Mouse (Mus musculus): ENCODE results near the gene Nosip. TPM values are rescaled to one million over a fixed set of nuclear protein-coding genes. Genes with fewer than 3 reads are reported as not detected.
A peak's percentile ranks its signal among the peaks of the same experiment; 100 is the strongest.

Gene Nosip
- polyA plus RNA-seq, 1 experiment from 2014 or later = 31.5 TPM

DNA sequence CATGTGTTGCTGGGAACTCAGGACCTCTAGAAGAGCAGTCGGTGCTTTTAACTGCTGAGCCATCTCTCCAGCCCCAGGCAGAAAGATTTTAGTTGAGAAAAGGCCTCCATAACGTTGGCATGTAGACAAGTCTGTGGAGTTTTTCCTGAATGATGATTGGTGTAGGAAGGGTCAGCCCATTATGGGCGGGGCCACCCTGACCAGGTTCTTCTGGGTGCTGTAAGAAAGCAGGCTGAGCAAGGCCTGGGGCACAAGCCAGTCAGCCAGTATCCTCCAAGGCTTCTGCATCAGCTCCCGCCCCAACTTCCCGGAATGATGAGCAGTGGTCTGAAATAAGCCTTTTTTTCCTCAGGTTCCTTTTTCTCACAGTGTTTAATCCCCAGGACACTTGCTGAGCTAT lies 18.8 kb downstream of the Nosip start:
- Histone ChIP-seq H3K27ac (no peak overlapping the region), H3K4me2 (no peak overlapping the region), H3K27me3 (no peaks in the 10 kb centered on the region), H3K4me1 (replicated peaks) (peaks cover 36% of the 10 kb centered on the region), H3K4me3 (replicated peaks) (no peak overlapping the region), H3K9me3 (replicated peaks) (no peaks in the 10 kb centered on the region), H3K36me3 (peaks cover 24% of the 10 kb centered on the region), H3K9ac (no peak overlapping the region)
- DNase-seq (no peak), ATAC-seq (ENCODE audit: low read depth) (no peak)
- 51% methylated on average over 5 of the region's 5 CpGs for WGBS (ENCODE audit: insufficient replicate concordance)

- Histone ChIP-seq H3K27ac (peak overlapping the region; percentile 67), H3K4me3 (replicated peaks) (peak overlapping the region; percentile 42), H3K4me1 (replicated peaks) (peaks cover 36% of the 10 kb centered on the region), H3K4me2 (peak overlapping the region; percentile 63), H3K9me3 (replicated peaks) (no peaks in the 10 kb centered on the region), H3K27me3 (no peaks in the 10 kb centered on the region), H3K36me3 (peaks cover 17% of the 10 kb centered on the region), H3K9ac (peak overlapping the region; percentile 53)
- ATAC-seq (ENCODE audit: low read depth) = peak; percentile 29
- no peak for DNase-seq
- WGBS (ENCODE audit: insufficient replicate concordance) = 13% methylated on average over 25 of the region's 25 CpGs
These were observed 20.4 kb downstream of the Nosip start for GRCm38 (mm10) chr7:45082401-45083299.

DNA sequence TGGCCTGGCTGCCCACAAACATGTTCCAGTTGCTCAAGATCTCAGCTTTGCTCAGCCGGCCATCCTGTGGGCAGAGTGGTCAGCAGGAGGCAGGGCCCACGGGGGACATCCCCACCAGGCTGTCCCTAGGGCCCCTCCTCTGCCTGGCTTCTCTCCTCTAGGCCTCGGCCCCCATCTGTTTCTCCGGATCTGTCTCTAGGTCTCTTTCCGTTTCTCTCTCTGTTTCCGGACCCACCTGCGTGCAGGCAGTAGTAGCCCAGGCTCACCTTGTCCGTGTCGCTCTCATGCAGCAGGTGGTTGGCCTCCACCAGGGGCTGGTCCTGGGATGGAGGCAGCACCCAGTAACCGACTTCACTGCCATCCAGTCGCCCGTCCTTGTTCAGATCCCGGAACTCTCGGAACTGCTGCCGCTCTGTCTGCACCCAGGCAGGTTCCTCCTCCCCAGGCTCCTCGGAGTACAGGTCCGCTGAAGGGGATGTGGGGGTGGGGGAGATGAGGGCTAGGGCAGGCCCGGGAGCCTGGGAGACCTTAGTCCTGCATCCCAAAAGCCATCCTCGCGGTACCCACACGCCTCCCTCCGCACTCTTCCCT lies 21.2 kb downstream of the Nosip start:
- DNase-seq (no peak), ATAC-seq (ENCODE audit: low read depth) (no peak; the same call in 1 of the 2 replicates)
- H3K27me3 ChIP-seq = no peaks in the 10 kb centered on the region
- H3K36me3 ChIP-seq = 0 out of 2 replicates have a peak, but pooled peaks cover 14% of the 10 kb centered on the region
- H3K4me2 ChIP-seq = peak overlapping the region; percentile 63
- WGBS (ENCODE audit: insufficient replicate concordance) = 36% methylated on average over 22 of the region's 22 CpGs
- H3K9me3 ChIP-seq (replicated peaks) = no peaks in the 10 kb centered on the region
- H3K27ac ChIP-seq = peak overlapping the region; percentile 47
- H3K4me1 ChIP-seq (replicated peaks) = peaks cover 37% of the 10 kb centered on the region
- H3K4me3 ChIP-seq (replicated peaks) = peak overlapping the region; percentile 42
- H3K9ac ChIP-seq = peak overlapping the region; percentile 53

DNA sequence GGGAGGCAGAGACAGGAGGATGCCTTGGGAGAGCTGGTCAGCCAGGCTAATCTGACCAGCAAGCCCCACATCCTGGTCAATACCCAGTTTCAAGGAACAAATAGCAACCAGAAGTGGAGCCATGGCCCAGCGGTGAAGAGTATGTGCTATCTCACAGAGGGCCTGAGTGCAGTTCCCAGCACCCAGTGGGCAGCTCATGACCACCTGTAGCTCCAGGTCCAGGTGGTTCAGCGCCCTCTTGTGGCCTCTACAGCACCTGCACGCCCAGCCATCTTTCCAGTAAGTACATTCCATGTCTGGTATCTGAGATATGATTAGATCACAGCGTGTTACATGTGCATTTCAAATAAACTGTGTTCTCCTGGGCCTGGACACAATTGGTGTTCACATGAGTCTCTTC lies 23.9 kb downstream of the Nosip start:
- H3K9ac ChIP-seq = no peak overlapping the region
- DNase-seq (no peak), ATAC-seq (ENCODE audit: low read depth) (no peak)
- H3K4me3 ChIP-seq (replicated peaks) = no peak overlapping the region
- no peaks in the 10 kb centered on the region for H3K27me3 ChIP-seq
- no peaks in the 10 kb centered on the region for H3K9me3 ChIP-seq (replicated peaks)
- WGBS (ENCODE audit: insufficient replicate concordance) = 60% methylated on average over 4 of the region's 4 CpGs
- peaks cover 42% of the 10 kb centered on the region for H3K4me1 ChIP-seq (replicated peaks)
- H3K27ac ChIP-seq = no peak overlapping the region
- H3K4me2 ChIP-seq = no peak overlapping the region
- H3K36me3 ChIP-seq = 0 out of 2 replicates have a peak, but pooled peaks cover 14% of the 10 kb centered on the region

DNA sequence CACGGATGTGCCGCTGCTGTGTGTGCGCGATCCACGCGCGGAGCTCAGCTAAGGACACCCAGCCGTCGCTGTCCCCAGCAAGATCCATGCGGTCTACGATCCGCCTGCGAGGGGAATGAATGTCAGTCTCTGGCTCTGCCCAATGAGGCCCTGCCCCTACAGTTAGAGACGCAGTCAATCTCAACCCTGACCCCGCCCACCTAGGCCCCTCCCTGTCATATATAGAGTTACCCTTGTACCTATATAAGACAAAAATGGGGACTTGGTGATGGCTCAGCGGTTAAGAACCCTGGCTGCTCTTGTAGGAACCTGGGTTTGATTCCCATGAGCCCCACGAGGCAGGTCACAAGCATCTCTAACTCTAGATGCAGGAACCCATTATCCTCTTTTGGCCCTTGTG lies 26.4 kb downstream of the Nosip start:
- Histone ChIP-seq H3K27me3 (no peaks in the 10 kb centered on the region), H3K4me2 (no peak overlapping the region), H3K27ac (no peak overlapping the region), H3K9ac (no peak overlapping the region), H3K4me3 (replicated peaks) (no peak overlapping the region), H3K4me1 (replicated peaks) (peaks cover 41% of the 10 kb centered on the region), H3K9me3 (replicated peaks) (no peaks in the 10 kb centered on the region), H3K36me3 (0 out of 2 replicates have a peak, but pooled peaks cover 12% of the 10 kb centered on the region)
- ATAC-seq (ENCODE audit: low read depth) = no peak
- 84% methylated on average over 17 of the region's 17 CpGs for WGBS (ENCODE audit: insufficient replicate concordance)
- no peak for DNase-seq

DNA sequence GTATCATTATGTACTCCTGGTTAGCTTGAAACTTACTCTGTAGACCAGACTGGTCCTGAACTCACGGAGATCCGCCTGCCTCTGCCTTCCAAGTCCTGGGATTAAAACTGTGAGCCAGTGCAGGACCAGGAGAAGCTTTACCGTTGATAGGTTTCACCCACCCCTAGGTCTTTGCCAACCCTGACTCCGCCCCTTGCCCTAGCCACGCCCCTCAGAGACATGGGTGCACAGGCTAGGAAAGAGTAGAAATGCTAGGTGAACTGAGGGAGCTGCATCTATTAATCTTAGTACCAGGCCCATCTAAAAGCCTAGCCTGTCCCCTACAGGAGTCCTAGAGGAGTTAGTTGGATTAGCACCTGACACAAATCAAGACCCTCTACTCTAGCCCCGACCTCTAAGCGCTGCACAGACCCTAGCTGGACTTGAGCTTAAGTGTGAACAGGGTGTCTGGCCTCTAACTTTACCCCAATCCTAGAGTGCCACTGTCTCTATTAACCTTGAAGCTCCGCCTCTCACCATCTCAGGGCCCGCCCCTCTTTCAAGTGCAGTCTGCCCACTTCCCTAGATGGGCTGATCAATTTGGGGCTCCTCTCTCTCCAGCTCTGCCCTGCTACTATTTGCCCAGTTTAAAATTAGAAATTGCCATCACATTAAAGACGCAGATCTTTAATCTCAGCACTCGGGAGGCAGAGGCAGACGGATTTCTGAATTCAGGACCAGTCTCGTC lies 28.2 kb downstream of the Nosip start:
- H3K4me2 ChIP-seq = peak overlapping the region; percentile 77
- H3K4me3 ChIP-seq (replicated peaks) = peak overlapping the region; percentile 58
- DNase-seq (peak; percentile 60), ATAC-seq (ENCODE audit: low read depth) (peak; percentile 27; the same call in 1 of the 2 replicates)
- no peaks in the 10 kb centered on the region for H3K9me3 ChIP-seq (replicated peaks)
- peak overlapping the region; percentile 59 for H3K9ac ChIP-seq
- H3K36me3 ChIP-seq = 0 out of 2 replicates have a peak, but pooled peaks cover 12% of the 10 kb centered on the region
- WGBS (ENCODE audit: insufficient replicate concordance) = 54% methylated on average over 13 of the region's 13 CpGs
- peaks cover 54% of the 10 kb centered on the region for H3K4me1 ChIP-seq (replicated peaks)
- no peaks in the 10 kb centered on the region for H3K27me3 ChIP-seq
- H3K27ac ChIP-seq = peak overlapping the region; percentile 60; the same call in 1 of the 2 replicates

- H3K4me3 ChIP-seq (replicated peaks) = peak overlapping the region; percentile 58
- H3K4me1 ChIP-seq (replicated peaks) = peaks cover 56% of the 10 kb centered on the region
- H3K9ac ChIP-seq = peak overlapping the region; percentile 59
- 0 out of 2 replicates have a peak, but pooled peaks cover 6% of the 10 kb centered on the region for H3K36me3 ChIP-seq
- WGBS (ENCODE audit: insufficient replicate concordance) = 13% methylated on average over 35 of the region's 35 CpGs
- peak overlapping the region; percentile 77 for H3K4me2 ChIP-seq
- H3K27ac ChIP-seq = peak overlapping the region; percentile 60
- no peaks in the 10 kb centered on the region for H3K9me3 ChIP-seq (replicated peaks)
- ATAC-seq (ENCODE audit: low read depth) = peak; percentile 58
- no peak for DNase-seq
- H3K27me3 ChIP-seq = no peaks in the 10 kb centered on the region
These were observed 29.1 kb downstream of the Nosip start for GRCm38 (mm10) chr7:45091001-45091990.

DNA sequence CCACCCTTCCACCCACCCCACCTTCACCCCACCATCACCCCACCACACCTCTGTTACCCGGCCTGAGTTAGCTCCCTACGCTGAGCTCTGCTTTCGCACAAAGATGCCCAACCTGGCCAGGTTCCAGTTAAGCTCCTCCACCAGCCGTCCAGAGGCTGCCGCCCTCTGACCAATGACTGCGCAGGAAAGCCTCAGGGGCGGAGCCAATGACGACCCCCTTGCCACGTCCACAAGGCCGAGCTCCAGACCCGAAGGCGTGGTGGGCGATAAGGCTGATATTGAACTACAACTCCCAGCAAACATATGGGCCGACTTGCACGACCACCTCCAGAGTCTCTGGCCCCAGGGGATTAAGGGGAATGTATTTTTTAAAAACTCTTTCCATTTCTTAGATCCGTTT lies 29.8 kb downstream of the Nosip start, which contains the start of gene Rcn3:
Gene Rcn3, minus strand, starts transcription at position 174 of the 400 bp plus-strand sequence.
- 0 out of 2 replicates have a peak, but pooled peaks cover 4% of the 10 kb centered on the region for H3K36me3 ChIP-seq
- peak within 1 kb of the TSS; percentile 63 for H3K27ac ChIP-seq
- H3K27me3 ChIP-seq = no peaks in the 10 kb centered on the region
- H3K4me1 ChIP-seq (replicated peaks) = peaks cover 56% of the 10 kb centered on the region
- H3K4me2 ChIP-seq = peak within 1 kb of the TSS; percentile 77
- DNase-seq = peak; percentile 80
- H3K9me3 ChIP-seq (replicated peaks) = no peaks in the 10 kb centered on the region
- ATAC-seq (ENCODE audit: low read depth) = peak; percentile 79
- H3K4me3 ChIP-seq (replicated peaks) = peak within 1 kb of the TSS; percentile 58
- 1% methylated on average over 16 of the region's 16 CpGs for WGBS (ENCODE audit: insufficient replicate concordance)
- H3K9ac ChIP-seq = peak within 1 kb of the TSS; percentile 59

DNA sequence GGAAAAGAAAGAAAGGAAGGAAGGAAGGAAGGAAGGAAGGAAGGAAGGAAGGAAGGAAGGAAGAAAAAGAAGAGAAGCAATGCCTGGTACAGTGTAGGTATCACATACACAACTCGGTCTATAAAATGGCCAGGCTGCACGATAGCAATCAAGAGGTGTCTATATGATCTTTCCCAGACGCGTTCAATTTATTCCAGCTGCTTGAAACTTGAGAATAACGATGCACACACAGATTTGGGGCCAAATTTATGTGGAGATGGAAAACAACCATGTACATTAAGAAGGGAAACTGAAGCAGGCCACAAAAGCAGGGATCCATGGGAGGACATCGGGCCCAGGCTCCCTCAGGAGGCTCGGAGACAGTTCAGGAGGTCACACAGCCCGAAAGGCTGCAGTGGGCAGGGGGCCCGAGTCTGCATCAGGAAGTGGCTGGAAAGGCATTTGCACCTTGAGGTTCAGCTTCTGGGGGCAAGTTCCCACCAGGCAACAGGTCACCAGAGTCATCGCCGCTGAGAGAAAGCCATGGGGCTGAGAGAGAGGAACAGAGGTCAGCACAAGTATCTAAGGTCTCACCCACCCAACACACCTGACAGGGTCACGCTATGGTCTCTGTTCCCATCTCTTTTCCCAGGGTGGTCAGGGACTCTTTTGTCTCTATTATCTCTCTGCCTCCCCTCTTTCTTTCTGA lies 30.7 kb downstream of the Nosip start:
- H3K27ac ChIP-seq = peak overlapping the region; percentile 63; the same call in 1 of the 2 replicates
- H3K4me2 ChIP-seq = peak overlapping the region; percentile 30
- no peaks in the 10 kb centered on the region for H3K27me3 ChIP-seq
- no peak overlapping the region for H3K4me3 ChIP-seq (replicated peaks)
- H3K9ac ChIP-seq = no peak overlapping the region
- DNase-seq (no peak), ATAC-seq (ENCODE audit: low read depth) (no peak)
- 35% methylated on average over 12 of the region's 12 CpGs for WGBS (ENCODE audit: insufficient replicate concordance)
- peaks cover 56% of the 10 kb centered on the region for H3K4me1 ChIP-seq (replicated peaks)
- no peaks in the 10 kb centered on the region for H3K36me3 ChIP-seq
- no peaks in the 10 kb centered on the region for H3K9me3 ChIP-seq (replicated peaks)

DNA sequence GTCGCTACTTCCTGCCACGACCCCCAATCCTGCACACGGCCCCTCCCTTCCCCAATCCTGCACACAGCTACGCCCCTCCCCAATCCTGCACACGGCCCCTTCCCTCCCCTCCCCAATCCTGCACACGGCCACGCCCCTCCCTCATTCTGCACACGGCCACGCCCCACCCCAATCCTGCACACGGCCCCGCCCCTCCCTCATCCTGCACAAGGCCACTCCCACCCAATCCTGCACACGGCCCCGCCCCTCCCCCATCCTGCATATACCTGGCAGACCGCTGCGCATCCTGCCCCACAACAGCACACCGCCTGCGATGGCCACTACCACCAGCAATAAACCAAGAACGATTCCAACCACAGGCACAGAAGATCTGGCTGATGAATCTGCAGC lies 31.3 kb downstream of the Nosip start:
- Histone ChIP-seq H3K9me3 (replicated peaks) (no peaks in the 10 kb centered on the region), H3K4me1 (replicated peaks) (peaks cover 54% of the 10 kb centered on the region), H3K4me3 (replicated peaks) (no peak overlapping the region), H3K27ac (no peak overlapping the region; the same call in 1 of the 2 replicates), H3K36me3 (no peaks in the 10 kb centered on the region), H3K27me3 (no peaks in the 10 kb centered on the region), H3K9ac (no peak overlapping the region), H3K4me2 (peak overlapping the region; percentile 30)
- 25% methylated on average over 17 of the region's 18 CpGs for WGBS (ENCODE audit: insufficient replicate concordance)
- no peak for DNase-seq
- no peak for ATAC-seq (ENCODE audit: low read depth)

All from liver, embryonic 13.5 days (tissue).